Mouse (Mus musculus): ENCODE results near the gene Vmn2r97. TPM values are rescaled to one million over a fixed set of nuclear protein-coding genes. Genes with fewer than 3 reads are reported as not detected.

Vmn2r97 gene
- polyA plus RNA-seq (2012; rRNA removed), result not detected in 2 replicates

DNA sequence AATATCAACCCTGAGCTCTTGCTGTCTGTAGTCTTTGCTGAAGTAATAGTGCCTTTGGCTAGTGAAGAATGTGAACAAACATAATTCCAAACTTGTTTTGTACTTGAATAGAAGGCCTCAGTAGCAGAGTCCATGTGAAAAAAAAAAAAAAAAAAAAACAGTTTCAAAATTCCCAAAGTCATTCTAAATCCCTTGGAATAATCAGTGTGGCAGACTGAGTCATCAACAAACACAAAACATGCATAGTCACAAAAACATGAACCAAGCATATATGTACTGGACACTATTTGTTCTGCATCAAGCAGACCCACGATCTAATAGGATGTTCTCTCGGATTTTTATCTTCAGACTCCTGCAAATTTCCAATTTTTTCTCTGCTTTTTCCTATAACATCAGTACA, at the start of gene Vmn2r97:
Vmn2r97 (plus strand) TSS at position 301 of the 400 bp plus-strand sequence.

Other genes starting within 250 kb of the Vmn2r97 start
- not detected in 2 replicates for gene Vmn2r98, start 139.2 kb downstream of the Vmn2r97 start, polyA plus RNA-seq (2012; rRNA removed)

All from colon, adult 2 months (tissue).